Mouse (Mus musculus) fibroblast of lung, adult 2 months (primary cell): ENCODE results near the gene Gspt1.

Experiments
- DNase-seq: peaks from one replicate; pipeline ENCODE4 v3.0.0-alpha.2; 2011; ENCODE audit warnings: low read depth

Gspt1 gene

GRCm38 (mm10) chr16:11202571-11203554 is 51.3 kb downstream of the Gspt1 start, which contains the start of gene Rsl1d1:
Rsl1d1 (minus strand) TSS chr16:11203331.
- peak; percentile 84 for DNase-seq

GRCm38 (mm10) chr16:11201740-11202394 is 52.3 kb downstream of the Gspt1 start:
- no peak for DNase-seq

GRCm38 (mm10) chr16:11200247-11200646 is 53.9 kb downstream of the Gspt1 start:
- no peak for DNase-seq

- DNase-seq = no peak
Measured at GRCm38 (mm10) chr16:11198467-11198866, 55.7 kb downstream of the Gspt1 start.

GRCm38 (mm10) chr16:11197052-11197451 is 57.1 kb downstream of the Gspt1 start:
- no peak for DNase-seq

GRCm38 (mm10) chr16:11193231-11193630 is 60.9 kb downstream of the Gspt1 start:
- DNase-seq = no peak

GRCm38 (mm10) chr16:11190150-11190549 is 64.0 kb downstream of the Gspt1 start:
- no peak for DNase-seq

GRCm38 (mm10) chr16:11177404-11177803 is 76.7 kb downstream of the Gspt1 start:
- no peak for DNase-seq

- DNase-seq = no peak
Measured at GRCm38 (mm10) chr16:11176884-11177244, 77.3 kb downstream of the Gspt1 start.

GRCm38 (mm10) chr16:11176208-11176883 is 77.8 kb downstream of the Gspt1 start, which contains the start of gene Zc3h7a:
Zc3h7a (minus strand) TSS chr16:11176393.
- DNase-seq = peak; percentile 79

- no peak for DNase-seq
Measured at GRCm38 (mm10) chr16:11175489-11176207, 78.5 kb downstream of the Gspt1 start.

- DNase-seq = no peak
Measured at GRCm38 (mm10) chr16:11175100-11175488, 79.0 kb downstream of the Gspt1 start.

- peak; percentile 44 for DNase-seq
Measured at GRCm38 (mm10) chr16:11174671-11175081, 79.4 kb downstream of the Gspt1 start.

GRCm38 (mm10) chr16:11171679-11172078 is 82.4 kb downstream of the Gspt1 start:
- no peak for DNase-seq
